Mouse (Mus musculus) midbrain, embryonic 16.5 days (tissue): ENCODE data around the gene Zbtb46. TPM values are rescaled to one million over a fixed set of nuclear protein-coding genes. Genes with fewer than 3 reads are reported as not detected.

ENCODE experiments used
- ATAC-seq: fragments of 200-750 bp; cut with Nextera tagmentation; 2 replicates; pipeline ENCODE4 v1.8.0; 2017; ENCODE audit warnings: moderate TSS enrichment
- H3K27ac ChIP-seq: fragments of 300-500 bp; sonication (generic); 2 replicates; pipeline ENCODE4 v1.5.1; 2014; ENCODE audit warnings: mild to moderate bottlenecking, low read length, mixed read lengths
- H3K27me3 ChIP-seq: fragments of 300-500 bp; sonication (generic); 2 replicates; pipeline ENCODE4 v1.6.1; 2014; ENCODE audit warnings: low read depth, low read length, mixed read lengths; ENCODE audit not compliant: control insufficient read depth, insufficient read depth
- H3K36me3 ChIP-seq: fragments of 300-500 bp; sonication (generic); 2 replicates; pipeline ENCODE4 v1.6.1; 2014; ENCODE audit warnings: mild to moderate bottlenecking, low read length, moderate library complexity, mixed read lengths; ENCODE audit not compliant: control insufficient read depth, insufficient read depth
- H3K4me1 ChIP-seq: fragments of 300-500 bp; sonication (generic); 2 replicates; pipeline ENCODE4 v1.6.1; 2014; ENCODE audit warnings: mild to moderate bottlenecking, low read length, mixed read lengths; ENCODE audit not compliant: control insufficient read depth, insufficient read depth
- H3K4me2 ChIP-seq: fragments of 300-500 bp; sonication (generic); 2 replicates; pipeline ENCODE4 v1.6.1; 2014; ENCODE audit warnings: mild to moderate bottlenecking, low read length, mixed read lengths
- H3K4me3 ChIP-seq: fragments of 300-500 bp; sonication (generic); 2 replicates; pipeline ENCODE4 v1.5.1; 2014; ENCODE audit warnings: low read depth, mild to moderate bottlenecking, low read length, moderate library complexity, mixed read lengths
- H3K9ac ChIP-seq: fragments of 300-500 bp; sonication (generic); 2 replicates; pipeline ENCODE4 v1.6.1; 2014; ENCODE audit warnings: low read depth, low read length, mixed read lengths
- H3K9me3 ChIP-seq: fragments of 300-500 bp; sonication (generic); replicated peaks from 2 replicates; pipeline ENCODE4 v1.6.1; 2014; ENCODE audit warnings: mild to moderate bottlenecking, low read length, mixed read lengths; ENCODE audit not compliant: control insufficient read depth, poor library complexity, severe bottlenecking
- WGBS: fragments of 180-500 bp; shearing (Covaris S2); extraction: QIAGEN DNeasy Blood & Tissue Kit; methylation state at CpG from one replicate; pipeline ENCODE4 v1.1.7; 2014; 5-methylcytosine and 5-hydroxymethylcytosine counted together
- polyA plus RNA-seq: library from polyadenylated mRNA; unstranded; fragments of >200 nt; fragmentation: Nextera tagmentation; extraction: Ambion mirVana; gene quantifications from 2 replicates; pipeline ENCODE4 v1.2.1, GENCODE M21; 2015

The Zbtb46 gene
- polyA plus RNA-seq, 1 experiment from 2014 or later: 21.6 TPM

- Histone ChIP-seq H3K36me3 (peaks cover 43% of the 10 kb centered on the region), H3K4me3 (no peak overlapping the region), H3K9me3 (no peaks in the 10 kb centered on the region), H3K27ac (no peak overlapping the region), H3K27me3 (no peaks in the 10 kb centered on the region), H3K9ac (no peak overlapping the region), H3K4me2 (no peak overlapping the region), H3K4me1 (no peaks in the 10 kb centered on the region)
- ATAC-seq: no peak
- 94% methylated on average over 6 of the region's 6 CpGs for WGBS
These were observed 77.5 kb downstream of the Zbtb46 start for GRCm38 (mm10) chr2:181381631-181382306.

GRCm38 (mm10) chr2:181381107-181381506, 78.1 kb downstream of the Zbtb46 start:
- no peak for ATAC-seq

DNA sequence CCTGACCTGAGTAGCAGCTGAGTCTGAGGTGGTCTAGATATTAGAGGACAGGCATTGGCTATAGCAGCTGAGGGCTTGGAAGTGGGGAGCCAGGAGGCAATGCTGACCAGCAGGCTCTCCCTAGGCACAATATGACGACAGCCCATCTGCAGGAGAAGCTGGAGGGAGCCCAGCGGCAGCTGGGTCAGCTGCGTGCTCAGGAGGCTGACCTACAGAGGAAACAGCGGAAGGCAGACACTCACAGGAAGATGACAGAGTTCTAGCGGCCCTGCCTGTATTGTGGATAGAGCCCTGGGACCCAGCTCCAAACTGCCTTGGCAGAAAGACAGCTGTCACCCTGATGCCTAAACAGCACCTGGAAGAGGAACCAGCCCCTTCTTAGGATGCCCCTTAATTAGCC, 79.0 kb downstream of the Zbtb46 start:
- no peak for ATAC-seq
- peaks cover 43% of the 10 kb centered on the region for H3K36me3 ChIP-seq
- WGBS: 95% methylated on average over 5 of the region's 5 CpGs
- no peak overlapping the region for H3K4me3 ChIP-seq
- no peak overlapping the region for H3K9ac ChIP-seq
- H3K4me2 ChIP-seq: no peak overlapping the region
- H3K4me1 ChIP-seq: no peaks in the 10 kb centered on the region
- H3K27me3 ChIP-seq: no peaks in the 10 kb centered on the region
- no peak overlapping the region for H3K27ac ChIP-seq
- H3K9me3 ChIP-seq: no peaks in the 10 kb centered on the region

More at GRCm38 (mm10) chr2:181381107-181381506, 78.1 kb downstream of the Zbtb46 start:
- 91% methylated on average over 5 of the region's 5 CpGs for WGBS
- no peak overlapping the region for H3K4me2 ChIP-seq
- no peak overlapping the region for H3K9ac ChIP-seq
- no peaks in the 10 kb centered on the region for H3K4me1 ChIP-seq
- no peaks in the 10 kb centered on the region for H3K9me3 ChIP-seq
- peaks cover 43% of the 10 kb centered on the region for H3K36me3 ChIP-seq
- no peak overlapping the region for H3K4me3 ChIP-seq
- no peaks in the 10 kb centered on the region for H3K27me3 ChIP-seq
- H3K27ac ChIP-seq: no peak overlapping the region

DNA sequence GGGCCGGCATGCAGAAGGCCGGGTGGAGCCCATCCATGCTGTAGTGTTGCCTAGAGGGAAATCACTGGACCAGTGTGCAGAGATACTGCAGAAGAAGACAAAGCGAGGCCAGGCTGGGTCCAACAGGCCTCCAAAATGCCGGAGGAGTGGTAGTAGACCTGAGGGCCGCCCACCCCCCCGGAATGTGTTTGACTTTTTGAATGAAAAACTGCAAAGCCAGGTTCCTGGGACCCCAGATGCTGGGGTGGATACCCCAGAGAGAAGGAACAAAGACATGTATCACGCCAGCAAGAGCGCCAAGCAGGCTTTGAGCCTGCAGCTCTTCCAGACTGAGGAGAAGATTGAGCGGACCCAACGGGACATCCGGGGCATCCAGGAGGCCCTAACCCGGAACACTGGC, 79.4 kb downstream of the Zbtb46 start, which contains the start of gene Lime1:
Lime1 (plus strand) TSS at position 301 of the 400 bp plus-strand sequence.
- no peak within 1 kb of the TSS for H3K4me3 ChIP-seq
- H3K27ac ChIP-seq: no peak within 1 kb of the TSS
- ATAC-seq: no peak
- H3K4me2 ChIP-seq: no peak within 1 kb of the TSS
- H3K9ac ChIP-seq: no peak within 1 kb of the TSS
- no peaks in the 10 kb centered on the region for H3K27me3 ChIP-seq
- 91% methylated on average over 12 of the region's 12 CpGs for WGBS
- H3K9me3 ChIP-seq: no peaks in the 10 kb centered on the region
- no peaks in the 10 kb centered on the region for H3K4me1 ChIP-seq
- peaks cover 43% of the 10 kb centered on the region for H3K36me3 ChIP-seq

GRCm38 (mm10) chr2:181378701-181379100, 80.5 kb downstream of the Zbtb46 start:
- Histone ChIP-seq H3K4me3 (no peak overlapping the region), H3K9ac (no peak overlapping the region), H3K4me1 (no peaks in the 10 kb centered on the region), H3K27me3 (no peaks in the 10 kb centered on the region), H3K4me2 (no peak overlapping the region), H3K36me3 (peaks cover 41% of the 10 kb centered on the region), H3K27ac (no peak overlapping the region), H3K9me3 (no peaks in the 10 kb centered on the region)
- 96% methylated on average over 5 of the region's 5 CpGs for WGBS
- ATAC-seq: no peak

GRCm38 (mm10) chr2:181377230-181377629, 82.0 kb downstream of the Zbtb46 start:
- H3K9me3 ChIP-seq: no peaks in the 10 kb centered on the region
- no peaks in the 10 kb centered on the region for H3K27me3 ChIP-seq
- H3K27ac ChIP-seq: no peak overlapping the region
- H3K4me1 ChIP-seq: no peaks in the 10 kb centered on the region
- no peak overlapping the region for H3K9ac ChIP-seq
- no peak for ATAC-seq
- 95% methylated on average over 2 of the region's 2 CpGs for WGBS
- H3K4me3 ChIP-seq: no peak overlapping the region
- H3K4me2 ChIP-seq: no peak overlapping the region
- H3K36me3 ChIP-seq: peaks cover 31% of the 10 kb centered on the region

DNA sequence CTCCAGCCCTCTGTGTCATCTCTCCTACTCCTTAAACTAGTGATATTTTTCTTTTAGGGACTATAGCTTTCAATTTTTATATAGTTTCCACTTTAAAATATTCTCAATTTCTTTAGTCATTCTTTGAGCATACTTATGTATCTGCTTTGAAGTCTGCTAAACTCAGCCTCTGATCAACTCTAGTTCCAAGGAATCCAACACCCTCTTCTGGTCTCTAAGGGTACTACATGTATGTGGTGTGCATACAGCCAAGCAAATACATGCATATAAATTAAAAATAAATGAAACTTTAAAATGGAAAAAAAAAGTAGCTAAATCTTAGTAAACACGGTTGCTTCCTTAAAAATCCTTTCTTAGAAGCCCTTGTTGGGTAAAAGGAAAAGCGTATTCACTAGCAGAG, 83.4 kb downstream of the Zbtb46 start:
- H3K9me3 ChIP-seq: no peaks in the 10 kb centered on the region
- no peaks in the 10 kb centered on the region for H3K4me1 ChIP-seq
- no peak overlapping the region for H3K9ac ChIP-seq
- WGBS: 96% methylated on average over 2 of the region's 2 CpGs
- H3K36me3 ChIP-seq: peaks cover 22% of the 10 kb centered on the region
- H3K4me2 ChIP-seq: no peak overlapping the region
- no peak overlapping the region for H3K4me3 ChIP-seq
- no peak overlapping the region for H3K27ac ChIP-seq
- no peak for ATAC-seq
- no peaks in the 10 kb centered on the region for H3K27me3 ChIP-seq

DNA sequence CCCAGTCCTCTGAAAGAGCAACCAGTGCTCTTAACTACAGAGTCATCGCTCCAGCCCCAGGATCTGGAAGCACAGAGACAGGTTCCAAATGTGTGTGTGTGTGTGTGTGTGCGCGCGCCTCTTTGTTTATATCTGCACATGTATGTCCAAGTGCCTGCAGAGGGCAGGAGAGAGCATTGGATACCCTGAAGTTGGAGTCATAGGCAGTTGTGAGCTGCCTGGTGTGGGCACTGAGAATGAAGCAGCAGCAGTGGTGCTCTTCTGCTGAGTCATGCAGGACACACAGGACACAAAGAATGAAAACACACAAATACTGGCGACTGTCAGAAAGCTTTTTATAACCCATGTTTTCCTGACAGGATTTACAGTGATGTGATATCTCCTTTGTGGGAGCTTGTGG, 89.2 kb downstream of the Zbtb46 start:
- Histone ChIP-seq H3K27me3 (no peaks in the 10 kb centered on the region), H3K9ac (no peak overlapping the region), H3K36me3 (peaks cover 7% of the 10 kb centered on the region), H3K27ac (no peak overlapping the region), H3K4me1 (peaks cover 33% of the 10 kb centered on the region), H3K9me3 (no peaks in the 10 kb centered on the region), H3K4me2 (no peak overlapping the region), H3K4me3 (no peak overlapping the region)
- WGBS: 96% methylated on average over 5 of the region's 5 CpGs
- no peak for ATAC-seq

GRCm38 (mm10) chr2:181365655-181366075, 93.6 kb downstream of the Zbtb46 start:
- peak; percentile 75; the same call in 1 of the 2 replicates for ATAC-seq
- Histone ChIP-seq H3K9ac (peak overlapping the region; percentile 90), H3K9me3 (no peaks in the 10 kb centered on the region), H3K4me2 (peak overlapping the region; percentile 98), H3K27ac (peak overlapping the region; percentile 94), H3K4me3 (peak overlapping the region; percentile 91), H3K27me3 (no peaks in the 10 kb centered on the region), H3K4me1 (peaks cover 39% of the 10 kb centered on the region), H3K36me3 (peaks cover 20% of the 10 kb centered on the region)
- under 1% methylated on average over 20 of the region's 20 CpGs for WGBS
